Mouse (Mus musculus) small intestine, adult 2 months (tissue): ENCODE data around the gene Lhx8.

Experiments used
- CTCF ChIP-seq: fragments of 200-500 bp; IDR thresholded peaks from 2 replicates; pipeline ENCODE4 v1.5.1; 2012; ENCODE audit warnings: low read depth, mild to moderate bottlenecking, control low read depth, inconsistent platforms, low read length, moderate library complexity, mixed read lengths; ENCODE audit not compliant: insufficient replicate concordance, insufficient read length; ENCODE audit errors: extremely low read depth
- POLR2A ChIP-seq: fragments of 200-500 bp; IDR thresholded peaks from 2 replicates; pipeline ENCODE4 v1.6.1; 2012; ENCODE audit warnings: low read depth, mild to moderate bottlenecking, control low read depth, inconsistent platforms, low read length, moderate library complexity

GRCm38 (mm10) chr3:154332213-154332530 is 1.7 kb upstream of the Lhx8 start:
- TF ChIP-seq POLR2A (no peak), CTCF (no peak)
